In genomic region chr8:57498847-57499511, GRCm38 (mm10) we compare ENCODE assay signal across 8 mouse cellular contexts. TPM values are rescaled to one million over a fixed set of nuclear protein-coding genes. Genes with fewer than 3 reads are reported as not detected.
DNase-seq lines count a peak whose midpoint lies in the region; ATAC-seq and TF ChIP-seq lines count a peak whose summit lies in the region.

No protein-coding gene starts in this region.

- H3K4me1 ChIP-seq in heart, embryonic 12.5 days (replicated peaks), result peaks cover 10% of the 10 kb centered on the region; the same call in 1 of the 2 replicates
- H3K4me1 ChIP-seq in heart, embryonic 13.5 days, result peaks cover 15% of the 10 kb centered on the region
- no peaks in the 10 kb centered on the region for H3K4me1 ChIP-seq in kidney, postnatal 0 days (replicated peaks; ENCODE audit: insufficient read depth, low read length)
- no peaks in the 10 kb centered on the region for H3K4me1 ChIP-seq in stomach, embryonic 15.5 days

- no peak overlapping the region for H3K4me2 ChIP-seq in heart, embryonic 12.5 days
- H3K4me2 ChIP-seq in heart, embryonic 13.5 days, result peak overlapping the region; percentile 42
- peak overlapping the region; percentile 25; the same call in 1 of the 2 replicates for H3K4me2 ChIP-seq in kidney, postnatal 0 days (ENCODE audit: low read length)
- H3K4me2 ChIP-seq in stomach, embryonic 15.5 days, result peak overlapping the region; percentile 34

- H3K27me3 ChIP-seq in heart, embryonic 12.5 days (replicated peaks), result no peaks in the 10 kb centered on the region
- no peaks in the 10 kb centered on the region for H3K27me3 ChIP-seq in heart, embryonic 13.5 days (replicated peaks)
- H3K27me3 ChIP-seq in kidney, postnatal 0 days (ENCODE audit: insufficient read depth, low read length), result no peaks in the 10 kb centered on the region
- H3K27me3 ChIP-seq in stomach, embryonic 15.5 days (replicated peaks), result no peaks in the 10 kb centered on the region

- 63% methylated on average over 17 of the region's 17 CpGs for WGBS in heart, embryonic 12.5 days
- WGBS in heart, embryonic 13.5 days, result 62% methylated on average over 17 of the region's 17 CpGs
- WGBS in kidney, postnatal 0 days, result 54% methylated on average over 17 of the region's 17 CpGs
- 39% methylated on average over 17 of the region's 17 CpGs for WGBS in stomach, embryonic 15.5 days

- H3K27ac ChIP-seq in heart, embryonic 12.5 days (ENCODE audit: poor library complexity, severe bottlenecking), result no peak overlapping the region
- no peak overlapping the region for H3K27ac ChIP-seq in heart, embryonic 13.5 days (replicated peaks)
- H3K27ac ChIP-seq in kidney, postnatal 0 days, result no peak overlapping the region
- peak overlapping the region; percentile 42; the same call in 1 of the 2 replicates for H3K27ac ChIP-seq in stomach, embryonic 15.5 days

- no peak for ATAC-seq in heart, embryonic 12.5 days (ENCODE audit: insufficient number of reproducible peaks, low FRiP score)
- no peak for ATAC-seq in heart, embryonic 13.5 days (ENCODE audit: extremely low read depth, insufficient number of reproducible peaks, low FRiP score, low TSS enrichment)
- ATAC-seq in kidney, postnatal 0 days (replicated peaks; ENCODE audit: low FRiP score, low read depth), result no peak
- ATAC-seq in stomach, embryonic 15.5 days (ENCODE audit: insufficient read depth, low FRiP score, low read depth), result peak; percentile 60

- TF ChIP-seq POLR2A in brain, embryonic 14.5 days (IDR thresholded peaks at IDR 0.05; ENCODE audit: borderline replicate concordance, extremely low read depth, insufficient read depth, insufficient read length, poor library complexity, severe bottlenecking), result no peak

- peaks cover 10% of the 10 kb centered on the region for H3K36me3 ChIP-seq in heart, embryonic 12.5 days
- H3K36me3 ChIP-seq in heart, embryonic 13.5 days, result peaks cover 20% of the 10 kb centered on the region
- no peaks in the 10 kb centered on the region for H3K36me3 ChIP-seq in kidney, postnatal 0 days (ENCODE audit: insufficient read depth, low read length)
- no peaks in the 10 kb centered on the region for H3K36me3 ChIP-seq in stomach, embryonic 15.5 days

- no peak for TF ChIP-seq CTCF in brain, embryonic 14.5 days (IDR thresholded peaks at IDR 0.05; ENCODE audit: borderline replicate concordance, extremely low read depth, insufficient read depth, insufficient read length)
- TF ChIP-seq CTCF in kidney, postnatal 0 days (IDR thresholded peaks at IDR 0.05; ENCODE audit: low read depth), result no peak

- peaks cover 3% of the 10 kb centered on the region; the same call in 1 of the 2 replicates for H3K9me3 ChIP-seq in heart, embryonic 12.5 days (replicated peaks)
- H3K9me3 ChIP-seq in heart, embryonic 13.5 days, result no peaks in the 10 kb centered on the region
- H3K9me3 ChIP-seq in kidney, postnatal 0 days (replicated peaks; ENCODE audit: low read length), result no peaks in the 10 kb centered on the region
- H3K9me3 ChIP-seq in stomach, embryonic 15.5 days, result no peaks in the 10 kb centered on the region

- peak; percentile 58 to 80 for DNase-seq in heart, adult 18-20 months
- DNase-seq in brain, embryonic 14.5 days (ENCODE audit: low read depth), result peak; percentile 94
- DNase-seq in kidney, postnatal 0 days (ENCODE audit: low spot score), result no peak
- DNase-seq in lung, postnatal 14 days, result peak; percentile 63
- no peak for DNase-seq in urinary bladder, postnatal 4 days (ENCODE audit: low spot score in 2 of 2)

- no peak overlapping the region for H3K4me3 ChIP-seq in heart, embryonic 12.5 days
- H3K4me3 ChIP-seq in heart, embryonic 13.5 days, result no peak overlapping the region; the same call in 1 of the 2 replicates
- no peak overlapping the region for H3K4me3 ChIP-seq in kidney, postnatal 0 days (replicated peaks; ENCODE audit: low read depth, low read length)
- no peak overlapping the region for H3K4me3 ChIP-seq in stomach, embryonic 15.5 days (replicated peaks)

- no peak overlapping the region for H3K9ac ChIP-seq in heart, embryonic 12.5 days
- no peak overlapping the region for H3K9ac ChIP-seq in heart, embryonic 13.5 days
- H3K9ac ChIP-seq in kidney, postnatal 0 days (ENCODE audit: low read depth, low read length), result no peak overlapping the region
- no peak overlapping the region for H3K9ac ChIP-seq in stomach, embryonic 15.5 days

RNA-seq across cellular contexts. Expression of gene Sap30, which starts 11.3 kb away (rescaled TPM):
- total RNA-seq in heart, adult 18-20 months (2021), result 10 to 100 TPM in 1 of 2 experiments, 1 to 10 TPM in 1; 9.6 to 15.4 TPM
- polyA plus RNA-seq in heart, embryonic 12.5 days (2016; fragmentation: Nextera tagmentation; extraction: Ambion mirVana), result 61.0 and 66.5 TPM in 2 replicates
- polyA plus RNA-seq in brain, embryonic 14.5 days (2012; rRNA removed), result 39.6 and 61.3 TPM in 2 replicates
- polyA plus RNA-seq in heart, embryonic 13.5 days (2015; fragmentation: Nextera tagmentation; extraction: Ambion mirVana), result 45.8 and 47.5 TPM in 2 replicates
- polyA plus RNA-seq in kidney, postnatal 0 days (2015; fragmentation: Nextera tagmentation; extraction: Ambion mirVana), result 25.8 and 35.4 TPM in 2 replicates
- polyA plus RNA-seq in stomach, embryonic 15.5 days (2015; fragmentation: Nextera tagmentation; extraction: Ambion mirVana), result 36.9 and 37.4 TPM in 2 replicates

RNA-seq across cellular contexts. Expression of gene Hmgb2, which starts 12.7 kb away (rescaled TPM):
- 10 to 100 TPM in 1 of 2 experiments, 1 to 10 TPM in 1; 8.6 to 12.6 TPM for total RNA-seq in heart, adult 18-20 months (2021)
- polyA plus RNA-seq in heart, embryonic 12.5 days (2016; fragmentation: Nextera tagmentation; extraction: Ambion mirVana), result 346 and 354 TPM in 2 replicates
- polyA plus RNA-seq in brain, embryonic 14.5 days (2012; rRNA removed), result 70.5 and 87.7 TPM in 2 replicates
- polyA plus RNA-seq in heart, embryonic 13.5 days (2015; fragmentation: Nextera tagmentation; extraction: Ambion mirVana), result 221 and 261 TPM in 2 replicates
- 307 and 357 TPM in 2 replicates for polyA plus RNA-seq in kidney, postnatal 0 days (2015; fragmentation: Nextera tagmentation; extraction: Ambion mirVana)
- polyA plus RNA-seq in stomach, embryonic 15.5 days (2015; fragmentation: Nextera tagmentation; extraction: Ambion mirVana), result 312 and 353 TPM in 2 replicates

RNA-seq across cellular contexts. Expression of gene Scrg1, which starts 43.3 kb away (rescaled TPM):
- total RNA-seq in heart, adult 18-20 months (2021), result not detected
- polyA plus RNA-seq in heart, embryonic 12.5 days (2016; fragmentation: Nextera tagmentation; extraction: Ambion mirVana), result 0.58 and 1.6 TPM in 2 replicates
- 5.3 and 5.7 TPM in 2 replicates for polyA plus RNA-seq in brain, embryonic 14.5 days (2012; rRNA removed)
- 1.3 and 1.4 TPM in 2 replicates for polyA plus RNA-seq in heart, embryonic 13.5 days (2015; fragmentation: Nextera tagmentation; extraction: Ambion mirVana)
- not detected in 2 replicates for polyA plus RNA-seq in kidney, postnatal 0 days (2015; fragmentation: Nextera tagmentation; extraction: Ambion mirVana)
- 0.53 and 0.79 TPM in 2 replicates for polyA plus RNA-seq in stomach, embryonic 15.5 days (2015; fragmentation: Nextera tagmentation; extraction: Ambion mirVana)

Comparison
In these comparisons a context has a peak if more than half of its experiments do, and no peak if none do; other contexts are left out.
1. DNase-seq: peak in heart, adult 18-20 months (2 of 2), brain, embryonic 14.5 days (single experiment) and lung, postnatal 14 days (single experiment); none in kidney, postnatal 0 days (single experiment) and urinary bladder, postnatal 4 days (0 of 2).